Mouse (Mus musculus): ENCODE measurements around the gene Gm5662. TPM values are rescaled to one million over a fixed set of nuclear protein-coding genes. Genes with fewer than 3 reads are reported as not detected.
"Not testable (repeated sequence)": the region's sequence is repeated elsewhere in the genome, so short reads cannot be mapped to it uniquely, and the experiment has no call there.

Gene Gm5662
- polyA plus RNA-seq, 1 experiment from 2014 or later: not detected

- H3K4me1 ChIP-seq (ENCODE audit: control insufficient read depth, insufficient read depth, low read length); ATAC-seq (ENCODE audit: low FRiP score, low TSS enrichment): not testable (repeated sequence)
These were observed 28.5 kb downstream of the Gm5662 start for GRCm38 (mm10) chr12:88245786-88246185.

GRCm38 (mm10) chr12:88242940-88243339, 31.4 kb downstream of the Gm5662 start:
- not testable (repeated sequence) for H3K9me3 ChIP-seq (ENCODE audit: control insufficient read depth, low read length); H3K36me3 ChIP-seq (ENCODE audit: control insufficient read depth, insufficient read depth, low read length); H3K4me3 ChIP-seq (replicated peaks; ENCODE audit: low read depth, low read length); ATAC-seq (ENCODE audit: low FRiP score, low TSS enrichment); H3K4me2 ChIP-seq (ENCODE audit: low read length); H3K9ac ChIP-seq (replicated peaks; ENCODE audit: low read length); H3K27ac ChIP-seq (replicated peaks; ENCODE audit: low read depth, low read length); DNase-seq; H3K27me3 ChIP-seq (ENCODE audit: control insufficient read depth, insufficient read depth, low read length); H3K4me1 ChIP-seq (ENCODE audit: control insufficient read depth, insufficient read depth, low read length)
- WGBS: 61% methylated on average over 1 of the region's 1 CpGs

More at GRCm38 (mm10) chr12:88245786-88246185, 28.5 kb downstream of the Gm5662 start:
- H3K27me3 ChIP-seq (ENCODE audit: control insufficient read depth, insufficient read depth, low read length); H3K36me3 ChIP-seq (ENCODE audit: control insufficient read depth, insufficient read depth, low read length); H3K4me3 ChIP-seq (replicated peaks; ENCODE audit: low read depth, low read length); H3K27ac ChIP-seq (replicated peaks; ENCODE audit: low read depth, low read length); H3K4me2 ChIP-seq (ENCODE audit: low read length); H3K9ac ChIP-seq (replicated peaks; ENCODE audit: low read length); H3K9me3 ChIP-seq (ENCODE audit: control insufficient read depth, low read length); DNase-seq: not testable (repeated sequence)

Other genes with a start within 250 kb of the Gm5662 start
- not detected in 2 replicates for gene Gm2056, start 247.5 kb downstream of the Gm5662 start, polyA plus RNA-seq (2014; fragmentation: Nextera tagmentation; extraction: Ambion mirVana)
- gene Gm16368, start 190.8 kb downstream of the Gm5662 start, polyA plus RNA-seq (2014; fragmentation: Nextera tagmentation; extraction: Ambion mirVana): not detected in 2 replicates
- gene Gm10436, start 92.4 kb downstream of the Gm5662 start, polyA plus RNA-seq (2014; fragmentation: Nextera tagmentation; extraction: Ambion mirVana): not detected in 2 replicates
- not detected in 2 replicates for gene Gm8332, start 24.4 kb downstream of the Gm5662 start, polyA plus RNA-seq (2014; fragmentation: Nextera tagmentation; extraction: Ambion mirVana)
- not detected in 2 replicates for gene Gm5039, start 49.5 kb upstream of the Gm5662 start, polyA plus RNA-seq (2014; fragmentation: Nextera tagmentation; extraction: Ambion mirVana)
- gene Adck1, start 86.1 kb upstream of the Gm5662 start, polyA plus RNA-seq (2014; fragmentation: Nextera tagmentation; extraction: Ambion mirVana): 28.6 and 31.3 TPM in 2 replicates

All from midbrain, embryonic 14.5 days (tissue).